Mouse (Mus musculus) E14TG2a.4 (cell line): Measurements from ENCODE around the gene Fut4.

Source experiments
- CTCF ChIP-seq: conservative IDR thresholded peaks from 2 replicates; pipeline ENCODE4 v1.5.1; 2014; ENCODE audit warnings: low read length
- NANOG ChIP-seq: IDR thresholded peaks from 2 replicates; pipeline ENCODE4 v1.6.1; 2014; ENCODE audit warnings: borderline replicate concordance, low read length, mixed read lengths

- TF ChIP-seq CTCF (no peak), NANOG (no peak)
These were observed 46.7 kb downstream of the Fut4 start for GRCm38 (mm10) chr9:14705321-14706162.
